Mouse (Mus musculus) heart, postnatal 0 days (tissue): ENCODE measurements around the gene Hspb7. TPM values are rescaled to one million over a fixed set of nuclear protein-coding genes. Genes with fewer than 3 reads are reported as not detected.

ENCODE experiments used
- ATAC-seq: fragments of 200-750 bp; cut with Nextera tagmentation; 2 replicates; pipeline ENCODE4 v1.8.0; 2017; ENCODE audit warnings: low read depth, moderate number of reproducible peaks, moderate library complexity; ENCODE audit not compliant: insufficient read depth
- DNase-seq: peaks from one replicate; pipeline ENCODE4 v3.0.0-alpha.2; 2016; ENCODE audit warnings: low spot score
- H3K27ac ChIP-seq: fragments of 300-500 bp; sonication (generic); 2 replicates; pipeline ENCODE4 v1.5.1; 2014; ENCODE audit warnings: low read depth, mild to moderate bottlenecking
- H3K27me3 ChIP-seq: fragments of 300-500 bp; sonication (generic); 2 replicates; pipeline ENCODE4 v1.6.1; 2014; ENCODE audit warnings: low read length, mixed read lengths; ENCODE audit not compliant: control insufficient read depth, insufficient read depth
- H3K36me3 ChIP-seq: fragments of 300-500 bp; sonication (generic); replicated peaks from 2 replicates; pipeline ENCODE4 v1.6.1; 2014; ENCODE audit warnings: low read length, mixed read lengths; ENCODE audit not compliant: control insufficient read depth, insufficient read depth
- H3K4me1 ChIP-seq: fragments of 300-500 bp; sonication (generic); 2 replicates; pipeline ENCODE4 v1.6.1; 2014; ENCODE audit warnings: antibody characterized with exemption; ENCODE audit not compliant: control insufficient read depth, insufficient read depth
- H3K4me2 ChIP-seq: fragments of 300-500 bp; sonication (generic); 2 replicates; pipeline ENCODE4 v1.6.1; 2014; ENCODE audit warnings: low read depth, mild to moderate bottlenecking, low read length, moderate library complexity
- H3K4me3 ChIP-seq: fragments of 300-500 bp; sonication (generic); 2 replicates; pipeline ENCODE4 v1.5.1; 2014; ENCODE audit warnings: low read depth, low read length
- H3K9ac ChIP-seq: fragments of 300-500 bp; sonication (generic); replicated peaks from 2 replicates; pipeline ENCODE4 v1.6.1; 2014; ENCODE audit warnings: low read depth, low read length, mixed read lengths
- H3K9me3 ChIP-seq: fragments of 300-500 bp; sonication (generic); replicated peaks from 2 replicates; pipeline ENCODE4 v1.6.1; 2016; ENCODE audit warnings: low read length; ENCODE audit not compliant: control insufficient read depth
- CTCF ChIP-seq: IDR thresholded peaks from 2 replicates; pipeline ENCODE4 v1.5.1; 2016; ENCODE audit warnings: antibody characterized with exemption, control low read depth, low read depth
- EP300 ChIP-seq: IDR thresholded peaks from 2 replicates; pipeline ENCODE4 v1.6.1; 2016; ENCODE audit warnings: antibody characterized with exemption, low read depth
- WGBS: fragments of 180-500 bp; shearing (Covaris S2); extraction: QIAGEN DNeasy Blood & Tissue Kit; methylation state at CpG from one replicate; pipeline ENCODE4 v1.1.7; 2014; 5-methylcytosine and 5-hydroxymethylcytosine counted together
- polyA plus RNA-seq: library from polyadenylated mRNA; unstranded; fragments of >200 nt; fragmentation: Nextera tagmentation; extraction: Ambion mirVana; gene quantifications from 2 replicates; pipeline ENCODE4 v1.2.1, GENCODE M21; 2015
- total RNA-seq: library from RNA; depleted of rRNA; stranded (reverse); fragments of >200 nt; gene quantifications from 2 replicates; pipeline ENCODE4 v1.2.3, GENCODE M21; 2014; ENCODE audit warnings: low replicate concordance

Gene Hspb7
- total and polyA plus RNA-seq, 2 experiments from 2014 or later: 195 to 556 TPM

- H3K27ac ChIP-seq: no peak overlapping the region
- no peak overlapping the region for H3K9ac ChIP-seq
- peaks cover 8% of the 10 kb centered on the region; the same call in 1 of the 2 replicates for H3K4me1 ChIP-seq
- ATAC-seq (no peak), DNase-seq (no peak)
- H3K9me3 ChIP-seq: no peaks in the 10 kb centered on the region
- H3K36me3 ChIP-seq: peaks cover 28% of the 10 kb centered on the region
- H3K27me3 ChIP-seq: no peaks in the 10 kb centered on the region
- no peak overlapping the region for H3K4me3 ChIP-seq
- 73% methylated on average over 3 of the region's 3 CpGs for WGBS
- TF ChIP-seq EP300: no peak
- TF ChIP-seq CTCF: no peak
- H3K4me2 ChIP-seq: no peak overlapping the region
Observed at GRCm38 (mm10) chr4:141458888-141459287, 38.3 kb downstream of the Hspb7 start.

DNA sequence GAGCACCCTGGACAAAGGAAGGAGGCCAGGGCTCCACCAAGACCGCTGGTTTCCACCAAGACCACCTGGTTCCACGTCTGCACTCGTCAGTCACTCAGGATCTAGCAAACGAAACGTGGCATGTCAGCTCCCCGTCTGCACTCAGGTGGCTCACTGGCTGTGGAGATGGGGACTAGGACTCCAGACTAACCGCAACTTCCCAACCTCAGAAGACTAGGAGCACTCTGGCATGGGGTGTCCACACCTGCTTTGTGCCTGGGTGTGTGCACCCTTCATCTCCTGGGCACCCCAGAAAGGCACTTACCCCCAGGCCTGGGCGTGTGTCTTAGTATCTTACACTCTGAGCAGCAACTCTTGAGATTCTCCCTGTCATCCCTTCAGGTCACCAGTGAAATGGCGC is 39.2 kb downstream of the Hspb7 start:
- TF ChIP-seq CTCF: no peak
- TF ChIP-seq EP300: no peak
- 89% methylated on average over 9 of the region's 9 CpGs for WGBS
- no peak for ATAC-seq
- Histone ChIP-seq H3K27ac (no peak overlapping the region), H3K36me3 (peaks cover 37% of the 10 kb centered on the region), H3K9me3 (no peaks in the 10 kb centered on the region), H3K4me1 (peaks cover 8% of the 10 kb centered on the region; the same call in 1 of the 2 replicates), H3K4me3 (no peak overlapping the region), H3K4me2 (no peak overlapping the region), H3K9ac (no peak overlapping the region), H3K27me3 (no peaks in the 10 kb centered on the region)
- DNase-seq: no peak

DNA sequence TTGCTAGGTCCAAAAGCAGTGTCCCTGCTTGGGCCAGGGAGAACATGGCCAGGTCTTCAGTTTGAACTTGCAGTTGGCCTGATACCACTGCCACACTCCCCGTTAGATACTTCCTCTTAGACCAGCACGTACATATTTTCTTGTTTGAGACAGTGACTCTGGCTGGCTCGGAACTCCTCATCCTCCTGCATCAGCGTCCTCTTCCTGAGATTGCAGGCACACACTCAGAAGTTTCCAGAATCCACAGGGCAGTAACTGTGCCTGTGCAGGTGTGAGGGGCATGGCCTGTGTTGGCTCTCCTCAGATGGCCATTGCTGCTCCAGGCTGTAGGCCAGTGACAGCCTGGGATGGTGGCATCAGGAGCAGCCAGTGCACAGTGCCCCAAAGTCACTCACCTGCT is 39.9 kb downstream of the Hspb7 start:
- Histone ChIP-seq H3K36me3 (peaks cover 44% of the 10 kb centered on the region), H3K4me2 (no peak overlapping the region)
- WGBS: 91% methylated on average over 4 of the region's 4 CpGs

GRCm38 (mm10) chr4:141461088-141461487 is 40.5 kb downstream of the Hspb7 start:
- Histone ChIP-seq H3K36me3 (peaks cover 50% of the 10 kb centered on the region), H3K4me2 (no peak overlapping the region), H3K9me3 (no peaks in the 10 kb centered on the region), H3K4me3 (no peak overlapping the region), H3K9ac (no peak overlapping the region), H3K4me1 (peaks cover 8% of the 10 kb centered on the region; the same call in 1 of the 2 replicates), H3K27me3 (no peaks in the 10 kb centered on the region), H3K27ac (no peak overlapping the region)
- TF ChIP-seq CTCF: no peak
- no peak for TF ChIP-seq EP300
- ATAC-seq (no peak), DNase-seq (no peak)
- 69% methylated on average over 12 of the region's 12 CpGs for WGBS

More for the DNA sequence above, 39.9 kb downstream of the Hspb7 start:
- H3K4me3 ChIP-seq: no peak overlapping the region
- H3K9me3 ChIP-seq: no peaks in the 10 kb centered on the region
- H3K4me1 ChIP-seq: peaks cover 8% of the 10 kb centered on the region; the same call in 1 of the 2 replicates
- no peak overlapping the region for H3K27ac ChIP-seq
- no peak for TF ChIP-seq CTCF
- no peak for TF ChIP-seq EP300
- ATAC-seq: no peak
- DNase-seq: no peak
- H3K9ac ChIP-seq: no peak overlapping the region
- no peaks in the 10 kb centered on the region for H3K27me3 ChIP-seq

DNA sequence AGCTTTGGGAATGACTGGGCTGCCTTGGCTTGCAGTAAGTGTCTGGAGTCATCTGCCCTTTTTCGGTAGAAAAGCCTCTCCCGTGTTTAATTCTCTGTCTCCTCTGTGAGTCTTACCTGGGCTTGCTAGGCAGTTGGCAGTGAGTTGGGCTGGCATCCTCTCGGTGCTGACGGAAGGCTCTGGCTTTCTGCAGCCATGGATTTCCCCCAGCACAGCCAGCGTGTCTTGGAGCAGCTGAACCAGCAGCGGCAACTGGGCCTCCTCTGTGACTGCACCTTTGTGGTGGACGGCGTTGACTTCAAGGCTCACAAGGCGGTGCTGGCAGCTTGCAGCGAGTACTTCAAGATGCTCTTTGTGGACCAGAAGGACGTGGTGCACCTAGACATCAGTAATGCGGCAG is 41.0 kb downstream of the Hspb7 start:
- TF ChIP-seq EP300 (no peak), CTCF (no peak)
- no peaks in the 10 kb centered on the region for H3K27me3 ChIP-seq
- no peak overlapping the region for H3K27ac ChIP-seq
- DNase-seq (no peak), ATAC-seq (no peak)
- H3K36me3 ChIP-seq: peaks cover 51% of the 10 kb centered on the region
- H3K9ac ChIP-seq: no peak overlapping the region
- WGBS: 86% methylated on average over 12 of the region's 12 CpGs
- H3K4me3 ChIP-seq: no peak overlapping the region
- H3K4me1 ChIP-seq: peaks cover 8% of the 10 kb centered on the region; the same call in 1 of the 2 replicates
- H3K9me3 ChIP-seq: no peaks in the 10 kb centered on the region
- no peak overlapping the region for H3K4me2 ChIP-seq

- TF ChIP-seq EP300: no peak
- TF ChIP-seq CTCF: no peak
- peaks cover 3% of the 10 kb centered on the region; the same call in 1 of the 2 replicates for H3K4me1 ChIP-seq
- no peak overlapping the region for H3K4me3 ChIP-seq
- 60% methylated on average over 14 of the region's 14 CpGs for WGBS
- ATAC-seq (no peak), DNase-seq (no peak)
- H3K9me3 ChIP-seq: no peaks in the 10 kb centered on the region
- H3K9ac ChIP-seq: no peak overlapping the region
- H3K4me2 ChIP-seq: no peak overlapping the region
- no peaks in the 10 kb centered on the region for H3K27me3 ChIP-seq
- peaks cover 68% of the 10 kb centered on the region for H3K36me3 ChIP-seq
- no peak overlapping the region for H3K27ac ChIP-seq
Observed at GRCm38 (mm10) chr4:141463472-141463871, 42.9 kb downstream of the Hspb7 start.
